Mouse (Mus musculus) heart, postnatal 25 days (tissue): ENCODE measurements around the gene Ptcd2. TPM values are rescaled to one million over a fixed set of nuclear protein-coding genes. Genes with fewer than 3 reads are reported as not detected.

Source experiments
- DNase-seq: peaks from one replicate; pipeline ENCODE4 v3.0.0; 2022; ENCODE audit warnings: low spot score
- intact Hi-C: fragments of 180-260 bp; cut with DNase I; formaldehyde crosslinking; loops from one replicate; pipeline ENCODE4 v1.15.1; 2025
- total RNA-seq, 2 experiments: library from RNA; stranded (reverse); gene quantifications; 2 replicates each; pipeline ENCODE4 v1.2.3; 2021

The Ptcd2 gene
- total RNA-seq, 2 experiments from 2014 or later = 49.9 to 51.6 TPM

DNA sequence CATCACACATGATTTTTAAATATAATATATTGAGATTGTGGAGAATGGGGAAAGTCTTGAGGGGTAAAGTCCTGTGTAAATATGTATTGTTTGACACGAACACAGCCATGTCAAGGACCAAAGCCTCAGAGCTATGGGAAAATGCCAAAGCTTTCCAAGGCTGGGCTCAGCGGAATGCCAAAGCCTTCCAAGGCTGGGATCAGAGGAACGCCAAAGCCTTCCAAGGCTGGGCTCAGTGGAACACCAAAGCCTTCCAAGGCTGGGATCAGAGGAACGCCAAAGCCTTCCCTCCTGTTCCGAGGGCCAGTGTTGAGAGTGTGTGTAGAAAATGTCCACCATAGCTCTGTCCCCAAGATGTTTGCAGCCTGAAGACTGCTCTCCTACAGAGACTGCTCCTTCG lies 28.1 kb downstream of the Ptcd2 start:
- no peak for DNase-seq
- intact Hi-C loops = loop anchor here (2.0 to 5.0 kb wide), 2 partner anchors 74 to 146 kb away; no protein-coding TSS in a partner anchor

DNA sequence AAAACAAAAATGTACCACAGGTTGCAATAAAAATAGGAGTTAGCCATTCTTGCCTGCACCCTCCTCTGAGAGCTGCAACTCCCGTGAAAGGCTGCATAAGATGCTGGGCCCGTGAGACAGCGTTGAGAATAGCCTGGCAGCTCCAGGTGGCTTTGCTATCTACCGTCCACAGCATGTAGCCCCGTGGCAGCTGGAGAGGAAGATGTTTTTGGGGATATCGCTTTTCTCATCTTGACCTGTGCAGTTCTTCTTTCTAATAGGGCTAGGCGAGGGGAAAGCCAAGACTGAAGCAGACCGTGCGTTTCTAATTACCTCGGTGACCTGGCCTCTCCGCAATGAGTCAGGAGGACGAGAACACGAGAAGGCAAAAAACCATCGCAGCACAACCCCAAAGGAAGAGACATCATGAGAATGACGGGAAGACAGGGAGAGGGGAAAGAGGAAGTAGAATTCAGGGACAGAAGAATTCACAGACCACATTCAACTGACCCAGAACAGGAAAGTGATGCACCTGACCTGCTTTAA lies 29.8 kb downstream of the Ptcd2 start:
- no peak for DNase-seq
- intact Hi-C loops = loop anchor here (5.0 kb wide), 2 partner anchors 57 to 72 kb away; no protein-coding TSS in a partner anchor

DNA sequence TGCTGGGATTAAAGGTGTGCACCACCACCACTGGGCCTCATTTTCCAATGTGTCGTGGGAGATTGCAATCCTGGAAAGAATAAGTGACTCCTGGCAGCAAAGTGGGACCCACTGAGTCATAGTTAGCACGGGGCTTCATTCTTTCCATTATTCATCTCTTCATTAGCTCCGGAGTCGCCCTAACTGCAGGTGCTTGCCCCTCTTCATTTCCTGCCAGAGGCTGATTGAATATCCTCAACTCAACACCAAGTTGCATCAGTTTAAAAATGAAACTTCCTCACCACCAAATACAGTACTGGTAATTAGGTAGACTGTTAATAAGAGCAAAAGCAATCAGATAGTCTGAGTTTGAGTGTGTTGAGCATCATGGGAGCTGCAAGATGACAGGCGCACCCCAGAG lies 30.4 kb downstream of the Ptcd2 start:
- intact Hi-C loops = loop anchor here (5.0 kb wide), 1 partner anchor 57 kb away; no protein-coding TSS in a partner anchor
- DNase-seq = no peak

GRCm38 (mm10) chr13:99308393-99308792 lies 36.1 kb downstream of the Ptcd2 start:
- DNase-seq = no peak
- intact Hi-C loops = no loop called here

- no peak for DNase-seq
- intact Hi-C loops = no loop called here
These were observed 36.6 kb downstream of the Ptcd2 start for GRCm38 (mm10) chr13:99307930-99308359.

DNA sequence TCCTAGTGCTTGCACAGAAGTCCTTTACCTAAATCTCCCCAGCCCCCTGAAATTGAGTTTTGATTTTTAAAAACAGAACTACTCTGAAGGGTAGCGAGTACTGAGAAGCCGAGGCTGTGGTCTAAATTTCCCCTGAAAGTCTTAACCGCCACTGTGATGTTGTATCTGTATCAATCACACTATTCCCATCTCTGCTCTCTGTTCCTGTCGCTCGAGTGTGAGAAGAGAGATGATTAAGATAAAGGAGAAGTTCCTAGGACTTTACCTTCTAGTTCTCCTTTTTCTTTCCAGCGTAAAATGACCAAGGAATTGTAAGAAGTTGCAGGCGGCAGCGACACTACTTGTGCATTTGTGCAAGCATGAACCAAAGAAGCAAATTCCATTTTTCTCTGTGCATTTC lies 38.3 kb downstream of the Ptcd2 start:
- DNase-seq = no peak
- intact Hi-C loops = no loop called here

- intact Hi-C loops = no loop called here
- no peak for DNase-seq
These were observed 39.3 kb downstream of the Ptcd2 start for GRCm38 (mm10) chr13:99305186-99305585.

DNA sequence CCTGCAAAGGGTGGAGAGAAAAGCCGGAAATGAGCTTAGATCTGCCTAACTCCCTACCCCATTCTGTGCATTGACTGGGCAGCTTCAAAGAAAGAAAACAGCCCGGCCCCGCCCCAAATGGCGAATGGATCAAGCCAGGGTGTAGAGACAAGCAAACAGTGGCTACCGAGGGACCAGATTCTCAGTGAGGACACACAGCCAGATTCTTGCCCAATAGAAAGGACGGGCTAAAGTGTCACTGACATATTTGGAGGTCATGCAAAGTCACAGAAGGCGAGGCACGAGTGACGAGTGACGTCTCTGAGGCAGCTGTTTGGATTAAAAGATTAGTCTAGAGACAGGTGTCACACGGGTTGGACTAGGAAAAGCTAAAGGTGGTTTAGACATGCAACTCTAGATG lies 40.1 kb downstream of the Ptcd2 start:
- intact Hi-C loops = no loop called here
- no peak for DNase-seq

DNA sequence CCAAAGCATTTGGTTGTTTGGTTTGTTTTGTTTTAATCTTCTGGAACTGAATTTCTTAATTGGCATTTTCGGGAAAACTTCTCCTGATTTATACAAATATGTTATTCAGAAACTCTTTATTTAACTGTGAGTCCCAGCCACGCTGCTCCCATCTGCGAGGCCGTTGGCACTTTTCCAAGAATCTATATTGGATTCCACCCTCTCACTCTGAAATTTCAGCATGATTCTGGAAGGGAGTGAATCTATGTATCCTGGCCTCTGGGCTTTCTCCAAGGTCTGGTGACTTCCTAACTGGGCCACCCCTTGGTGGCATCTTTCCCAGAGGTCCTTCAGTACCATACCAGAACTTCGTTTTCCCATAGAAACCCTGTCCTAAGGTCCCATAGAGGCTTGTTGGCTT lies 40.7 kb downstream of the Ptcd2 start:
- DNase-seq = no peak
- intact Hi-C loops = no loop called here

DNA sequence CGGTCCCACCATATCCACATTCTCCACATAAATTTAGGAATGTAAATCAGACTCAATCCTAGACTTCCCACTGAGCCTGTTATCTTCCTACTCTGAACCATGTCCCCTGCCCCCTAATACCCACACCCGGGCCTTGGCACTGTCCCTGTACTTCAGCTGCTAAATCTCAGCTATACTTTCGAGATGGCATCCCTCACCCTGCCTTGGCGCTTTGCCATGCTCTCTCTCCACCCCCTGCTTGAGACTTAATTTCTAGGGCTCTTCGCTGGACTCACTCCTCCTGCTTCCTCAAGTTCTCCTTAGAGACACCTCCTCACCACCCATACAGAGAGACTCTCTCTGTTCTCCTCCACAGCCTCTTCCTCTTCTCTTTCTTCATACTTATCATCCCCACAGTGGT lies 44.6 kb downstream of the Ptcd2 start:
- DNase-seq = no peak
- intact Hi-C loops = no loop called here

DNA sequence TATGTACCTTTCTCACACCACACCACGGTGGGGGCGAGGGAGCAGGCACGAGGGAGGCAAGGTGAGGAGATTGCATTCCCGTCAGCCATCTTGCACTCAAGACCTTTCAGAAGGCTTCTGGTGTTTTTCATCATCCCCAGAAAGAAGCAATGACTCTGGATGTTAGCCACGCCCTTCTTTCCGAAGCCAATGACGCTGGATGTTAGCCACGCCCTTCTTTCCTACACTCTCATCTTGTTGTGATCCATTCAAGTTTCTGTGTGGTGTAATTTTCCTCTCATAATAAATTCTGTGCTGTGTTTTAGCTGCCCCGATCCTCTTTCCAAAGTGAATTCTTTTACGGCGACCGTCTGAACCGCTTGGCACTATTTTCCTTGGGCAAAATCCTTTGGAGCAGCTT lies 50.3 kb downstream of the Ptcd2 start:
- intact Hi-C loops = no loop called here
- no peak for DNase-seq

DNA sequence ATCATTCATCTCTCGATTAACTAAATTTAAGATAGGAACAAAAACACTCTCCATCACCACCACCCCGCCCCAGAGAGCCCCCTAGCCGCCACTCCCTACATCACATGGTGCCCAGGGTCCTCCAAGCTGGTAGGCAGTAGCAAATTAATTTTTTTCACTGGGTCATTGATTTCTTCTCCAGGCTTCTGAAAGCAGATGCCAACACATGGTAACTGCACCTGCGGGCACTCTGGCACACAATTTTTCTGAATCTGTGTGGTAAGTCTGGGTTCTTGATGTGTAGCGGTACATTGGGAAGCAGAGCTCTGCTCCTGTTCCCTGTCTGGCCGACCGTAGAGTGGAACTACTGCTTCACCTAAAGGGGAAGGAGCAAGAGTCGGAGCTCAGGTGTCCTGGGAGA lies 53.7 kb downstream of the Ptcd2 start:
- DNase-seq = no peak
- intact Hi-C loops = no loop called here

GRCm38 (mm10) chr13:99287786-99288185 lies 56.7 kb downstream of the Ptcd2 start:
- intact Hi-C loops = no loop called here
- no peak for DNase-seq

- intact Hi-C loops = no loop called here
- DNase-seq = no peak
These were observed 57.3 kb downstream of the Ptcd2 start for GRCm38 (mm10) chr13:99287207-99287606.

GRCm38 (mm10) chr13:99285241-99285640 lies 59.3 kb downstream of the Ptcd2 start:
- DNase-seq = no peak
- intact Hi-C loops = no loop called here

DNA sequence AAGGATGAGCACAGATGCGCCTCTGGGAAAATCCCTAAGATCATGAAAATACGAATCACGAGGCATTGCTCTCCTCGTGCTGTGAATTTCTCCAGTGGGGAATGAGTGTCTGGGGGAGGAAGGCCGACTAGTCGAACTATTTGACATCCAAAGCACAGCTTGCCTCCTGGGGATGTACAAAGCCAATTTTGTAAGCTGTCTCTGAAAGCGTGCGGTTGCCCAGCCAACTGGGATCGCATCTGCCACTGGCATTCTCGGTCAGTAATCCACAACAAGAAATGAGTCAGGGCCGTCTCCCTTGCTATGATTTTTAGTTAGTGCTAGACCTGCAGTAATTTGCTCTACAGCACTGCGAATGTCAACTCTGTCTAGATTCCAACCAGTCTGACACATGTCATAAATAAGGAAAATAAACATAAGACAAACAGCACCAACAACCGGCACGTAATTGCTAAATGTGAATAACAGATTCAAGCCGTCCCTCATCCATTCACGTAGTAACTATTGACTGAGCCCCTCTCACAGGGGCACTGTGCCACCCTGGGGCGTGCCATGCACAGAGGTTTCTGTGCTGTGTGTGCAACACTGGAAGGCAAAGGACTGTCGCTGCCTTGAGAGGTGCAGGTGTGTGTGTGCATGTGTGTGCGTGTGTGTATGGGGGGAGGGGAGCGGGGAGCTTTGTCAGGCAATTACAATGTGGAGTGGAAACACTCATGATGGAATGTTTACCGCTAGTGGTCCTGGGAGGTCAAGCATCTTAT lies 59.9 kb downstream of the Ptcd2 start:
- intact Hi-C loops = no loop called here

GRCm38 (mm10) chr13:99283916-99284315 lies 60.6 kb downstream of the Ptcd2 start:
- intact Hi-C loops = no loop called here
- no peak for DNase-seq

More for the DNA sequence above, 59.9 kb downstream of the Ptcd2 start:
- no peak for DNase-seq

DNA sequence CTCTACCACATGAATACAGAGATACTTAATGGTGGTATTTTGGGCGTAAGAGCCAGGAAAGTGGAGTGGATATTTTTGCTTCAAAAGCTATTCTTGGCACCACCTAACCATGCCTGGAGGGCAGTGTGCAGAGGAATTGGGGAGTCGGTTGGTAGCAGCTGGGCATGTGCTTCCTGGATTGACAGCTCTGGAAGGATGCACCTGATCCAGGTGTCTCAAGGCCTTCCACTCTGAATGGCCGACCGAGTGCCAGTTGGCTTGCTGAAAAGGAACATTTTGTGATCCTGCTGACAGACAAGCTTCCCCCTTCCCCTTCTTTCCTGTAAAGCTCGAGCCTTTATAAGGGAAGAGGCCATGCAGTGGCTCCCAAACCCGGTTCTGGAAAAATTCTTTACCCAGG lies 61.5 kb downstream of the Ptcd2 start:
- intact Hi-C loops = no loop called here
- no peak for DNase-seq

DNA sequence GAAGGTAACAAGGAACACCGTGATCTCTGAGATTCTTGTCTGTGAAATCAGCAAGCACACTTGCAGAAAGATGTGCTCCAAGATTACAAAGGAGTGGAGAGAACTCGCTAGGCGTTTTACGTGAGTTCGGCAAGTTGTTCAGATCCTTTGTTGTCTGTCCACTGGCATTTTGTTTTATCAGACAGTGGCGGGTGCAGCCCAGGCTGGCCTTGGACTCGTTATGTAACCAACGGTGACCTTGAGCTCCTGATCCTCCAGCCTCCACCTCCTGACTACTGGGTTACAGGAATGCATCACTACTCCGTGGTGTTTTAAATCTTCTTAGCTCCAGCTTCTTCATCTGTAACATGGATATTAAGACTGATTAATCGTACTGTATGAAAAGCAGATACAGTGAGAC lies 65.2 kb downstream of the Ptcd2 start:
- intact Hi-C loops = no loop called here
- DNase-seq = no peak

DNA sequence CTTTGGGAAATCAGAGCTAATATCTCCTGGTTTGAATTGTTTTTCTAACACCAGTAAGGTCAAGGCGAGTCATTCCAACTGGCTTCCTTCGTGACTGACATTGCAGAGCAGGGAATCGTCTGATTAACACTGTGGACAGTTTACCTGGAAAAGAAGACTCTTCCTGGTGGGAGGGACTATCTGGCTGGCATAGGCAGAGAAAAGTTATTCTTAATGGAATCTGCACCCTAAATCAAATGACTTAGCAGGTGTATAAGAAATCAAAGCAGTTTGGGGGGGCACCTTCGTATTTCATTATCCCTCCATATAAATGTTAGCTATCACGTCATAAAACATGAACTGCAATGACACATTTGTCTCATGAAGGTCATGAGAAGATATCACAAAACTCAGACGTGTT lies 66.0 kb downstream of the Ptcd2 start:
- DNase-seq = no peak
- intact Hi-C loops = no loop called here

DNA sequence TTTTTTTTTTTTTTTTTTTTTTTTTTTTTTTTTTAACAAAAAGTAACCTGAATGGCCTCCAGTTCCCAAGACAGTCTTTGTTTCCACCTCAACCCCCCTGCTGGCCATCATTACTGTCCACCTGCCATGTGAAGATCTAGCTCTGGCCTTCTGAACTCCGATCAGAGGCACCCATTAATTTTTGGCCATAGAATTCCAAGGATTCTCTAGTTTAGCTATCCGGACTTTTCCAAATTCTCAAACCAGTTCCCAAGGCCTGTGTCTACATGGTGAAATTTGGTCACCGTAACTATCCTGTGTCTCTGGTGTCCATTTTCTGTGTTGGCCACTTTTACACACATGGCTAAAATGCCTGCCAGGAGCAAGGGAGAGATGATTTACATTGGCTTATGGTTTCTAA lies 67.0 kb downstream of the Ptcd2 start:
- intact Hi-C loops = no loop called here
- no peak for DNase-seq

GRCm38 (mm10) chr13:99272046-99272445 lies 72.5 kb downstream of the Ptcd2 start:
- intact Hi-C loops = no loop called here
- DNase-seq = no peak
